Mouse (Mus musculus): ENCODE measurements around the gene Hacd1. TPM values are rescaled to one million over a fixed set of nuclear protein-coding genes. Genes with fewer than 3 reads are reported as not detected.

The Hacd1 gene
- polyA plus RNA-seq, 1 experiment from 2014 or later, result 58.4 TPM

Other genes starting within 250 kb of the Hacd1 start
- gene Stam, start 18.0 kb upstream of the Hacd1 start, polyA plus RNA-seq (2015; fragmentation: Nextera tagmentation; extraction: Ambion mirVana), result 141 TPM in 2 replicates
- gene Tmem236, start 118.4 kb upstream of the Hacd1 start, polyA plus RNA-seq (2015; fragmentation: Nextera tagmentation; extraction: Ambion mirVana), result 0.09 and 0.19 TPM in 2 replicates
- gene Mrc1, start 173.3 kb upstream of the Hacd1 start, polyA plus RNA-seq (2015; fragmentation: Nextera tagmentation; extraction: Ambion mirVana), result 4.1 and 6.8 TPM in 2 replicates

Measured in forebrain, embryonic 16.5 days (tissue).